Mouse (Mus musculus) urinary bladder, adult 2 months (tissue): ENCODE results near the gene Stab2. TPM values are rescaled to one million over a fixed set of nuclear protein-coding genes. Genes with fewer than 3 reads are reported as not detected.

ENCODE experiments used
- polyA plus RNA-seq: library from polyadenylated mRNA; depleted of rRNA; stranded (reverse); fragments of >200 nt; gene quantifications from 2 replicates; pipeline ENCODE4 v1.2.3, GENCODE M21; 2012; rRNA removed

Gene Stab2
- polyA plus RNA-seq, 1 experiment = 2.0 TPM

Other genes with a start within 250 kb of the Stab2 start
- gene Gm49358, start 244.1 kb downstream of the Stab2 start, polyA plus RNA-seq = not detected in 2 replicates
- 18.3 and 22.4 TPM in 2 replicates for gene Nt5dc3, start 229.0 kb downstream of the Stab2 start, polyA plus RNA-seq
- gene 1700113H08Rik, start 50.0 kb upstream of the Stab2 start, polyA plus RNA-seq = 0.14 TPM in 1 of 2 replicates, not detected in the other